Mouse (Mus musculus) heart, postnatal 0 days (tissue): Measurements from ENCODE around the gene Hist4h4.

Source experiments
- CTCF ChIP-seq: IDR thresholded peaks from 2 replicates; pipeline ENCODE4 v1.5.1; 2016; ENCODE audit warnings: antibody characterized with exemption, control low read depth, low read depth
- EP300 ChIP-seq: IDR thresholded peaks from 2 replicates; pipeline ENCODE4 v1.6.1; 2016; ENCODE audit warnings: antibody characterized with exemption, low read depth

DNA sequence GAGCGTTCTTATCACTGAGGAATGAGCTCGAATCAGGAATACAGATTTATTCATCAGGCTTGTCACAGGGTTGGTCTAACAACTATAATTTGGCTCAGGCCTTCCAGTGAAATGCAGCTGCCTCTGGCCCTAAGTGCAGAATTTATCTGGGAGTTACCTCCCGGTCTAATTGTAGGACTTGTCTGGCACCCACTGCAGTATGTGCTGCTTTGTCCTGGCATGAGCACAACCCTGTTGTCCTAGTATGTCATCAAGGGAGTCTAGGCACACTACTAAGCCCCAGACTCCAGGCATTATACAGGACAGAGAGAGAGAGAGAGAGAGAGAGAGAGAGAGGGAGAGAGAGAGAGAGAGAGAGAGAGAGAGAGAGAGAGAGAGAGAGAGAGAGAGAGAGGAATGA lies 33.1 kb upstream of the Hist4h4 start:
- TF ChIP-seq CTCF, result no peak
- no peak for TF ChIP-seq EP300
